Mouse (Mus musculus) liver, embryonic 11.5 days (tissue): ENCODE results near the gene Adgrv1. TPM values are rescaled to one million over a fixed set of nuclear protein-coding genes. Genes with fewer than 3 reads are reported as not detected.

Source experiments
- ATAC-seq: fragments of 200-750 bp; cut with Nextera tagmentation; replicated peaks from 2 replicates; pipeline ENCODE4 v1.8.0; 2017; ENCODE audit warnings: moderate number of reproducible peaks, mild to moderate bottlenecking, moderate TSS enrichment, moderate library complexity; ENCODE audit not compliant: low FRiP score
- DNase-seq: peaks from one replicate; pipeline ENCODE4 v3.0.0-alpha.2; 2017; ENCODE audit warnings: low spot score
- H3K27ac ChIP-seq: fragments of 300-500 bp; sonication (generic); 2 replicates; pipeline ENCODE4 v1.5.1; 2014; ENCODE audit warnings: mild to moderate bottlenecking, low read depth, low read length, control low read depth
- H3K27me3 ChIP-seq: fragments of 300-500 bp; sonication (generic); replicated peaks from 2 replicates; pipeline ENCODE4 v1.6.1; 2014; ENCODE audit warnings: low read length, mixed read lengths; ENCODE audit not compliant: control insufficient read depth, insufficient read depth
- H3K36me3 ChIP-seq: fragments of 300-500 bp; sonication (generic); 2 replicates; pipeline ENCODE4 v1.6.1; 2014; ENCODE audit warnings: mild to moderate bottlenecking, low read length, moderate library complexity, mixed read lengths; ENCODE audit not compliant: control insufficient read depth, insufficient read depth
- H3K4me1 ChIP-seq: fragments of 300-500 bp; sonication (generic); replicated peaks from 2 replicates; pipeline ENCODE4 v1.6.1; 2014; ENCODE audit warnings: low read length, mixed read lengths; ENCODE audit not compliant: control insufficient read depth, insufficient read depth
- H3K4me2 ChIP-seq: fragments of 300-500 bp; sonication (generic); 2 replicates; pipeline ENCODE4 v1.6.1; 2014; ENCODE audit warnings: mild to moderate bottlenecking, control low read depth, moderate library complexity
- H3K4me3 ChIP-seq: fragments of 300-500 bp; sonication (generic); 2 replicates; pipeline ENCODE4 v1.5.1; 2014; ENCODE audit warnings: low read depth, low read length, control low read depth
- H3K9ac ChIP-seq: fragments of 300-500 bp; sonication (generic); 2 replicates; pipeline ENCODE4 v1.6.1; 2014; ENCODE audit warnings: low read depth, low read length, control low read depth
- H3K9me3 ChIP-seq: fragments of 300-500 bp; sonication (generic); 2 replicates; pipeline ENCODE4 v1.6.1; 2016; ENCODE audit warnings: low read length, inconsistent platforms, mixed read lengths; ENCODE audit not compliant: control insufficient read depth
- WGBS: fragments of 180-500 bp; shearing (Covaris S2); extraction: QIAGEN DNeasy Blood & Tissue Kit; methylation state at CpG from one replicate; pipeline ENCODE4 v1.1.7; 2014; 5-methylcytosine and 5-hydroxymethylcytosine counted together
- polyA plus RNA-seq: library from polyadenylated mRNA; unstranded; fragments of >200 nt; fragmentation: Nextera tagmentation; extraction: Ambion mirVana; gene quantifications from 2 replicates; pipeline ENCODE4 v1.2.1, GENCODE M21; 2014

Gene Adgrv1
- polyA plus RNA-seq, 1 experiment from 2014 or later, result 0.58 TPM

- Histone ChIP-seq H3K4me2 (no peak overlapping the region), H3K4me1 (no peaks in the 10 kb centered on the region), H3K9ac (no peak overlapping the region), H3K36me3 (no peaks in the 10 kb centered on the region), H3K27ac (no peak overlapping the region), H3K4me3 (no peak overlapping the region), H3K27me3 (no peaks in the 10 kb centered on the region), H3K9me3 (no peaks in the 10 kb centered on the region)
- 73% methylated on average over 5 of the region's 5 CpGs for WGBS
- DNase-seq (no peak), ATAC-seq (no peak)
Observed at GRCm38 (mm10) chr13:81132691-81133090, 500.3 kb downstream of the Adgrv1 start.

DNA sequence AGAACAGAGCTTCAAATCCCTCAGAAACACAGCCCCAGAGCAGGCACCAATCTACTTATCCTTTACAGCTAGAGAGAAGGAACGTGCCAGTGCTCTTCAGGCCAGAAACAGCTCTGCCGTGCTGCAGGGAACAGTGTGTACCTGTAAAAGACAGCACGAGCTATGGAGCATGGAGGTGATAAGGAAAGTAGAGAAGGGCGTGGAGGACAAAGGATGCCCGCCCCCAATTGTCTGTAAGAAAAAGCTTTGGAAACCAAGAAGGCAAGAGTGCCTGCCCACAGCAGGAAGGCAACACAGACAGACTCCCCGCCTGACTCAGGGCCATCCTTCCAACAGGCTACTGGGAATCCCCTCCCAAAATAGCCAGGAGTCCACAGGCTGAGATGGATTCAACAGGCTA, 501.1 kb downstream of the Adgrv1 start:
- Histone ChIP-seq H3K4me3 (no peak overlapping the region), H3K4me2 (no peak overlapping the region), H3K4me1 (no peaks in the 10 kb centered on the region), H3K27me3 (no peaks in the 10 kb centered on the region), H3K27ac (no peak overlapping the region), H3K36me3 (no peaks in the 10 kb centered on the region), H3K9ac (no peak overlapping the region), H3K9me3 (no peaks in the 10 kb centered on the region)
- DNase-seq, result no peak
- 45% methylated on average over 6 of the region's 6 CpGs for WGBS
- no peak for ATAC-seq

- Histone ChIP-seq H3K9ac (no peak overlapping the region), H3K27ac (no peak overlapping the region), H3K27me3 (no peaks in the 10 kb centered on the region), H3K4me1 (no peaks in the 10 kb centered on the region), H3K9me3 (no peaks in the 10 kb centered on the region), H3K36me3 (no peaks in the 10 kb centered on the region), H3K4me2 (no peak overlapping the region), H3K4me3 (no peak overlapping the region)
- WGBS, result 63% methylated on average over 4 of the region's 4 CpGs
- ATAC-seq (peak; percentile 48; the same call in 1 of the 2 replicates), DNase-seq (no peak)
Observed at GRCm38 (mm10) chr13:81130742-81131524, 502.0 kb downstream of the Adgrv1 start.

DNA sequence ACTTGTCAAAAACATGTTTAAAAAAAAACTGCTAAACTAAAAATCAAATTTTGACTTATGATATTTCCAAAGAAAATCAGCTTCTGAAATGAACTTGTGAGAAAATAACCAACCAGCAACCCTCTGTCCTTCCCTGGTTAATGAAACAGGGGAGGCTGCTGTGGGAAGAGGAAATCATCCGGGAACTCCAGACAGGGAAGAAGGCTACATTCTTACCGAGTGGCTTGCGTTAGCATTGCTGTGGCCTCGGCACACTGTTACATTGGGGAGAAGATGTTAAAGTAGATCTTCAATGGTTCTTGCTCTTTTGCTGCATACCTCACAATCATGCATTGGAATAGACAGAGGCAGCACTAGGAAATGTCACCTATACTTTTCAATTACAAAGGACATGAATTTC, 507.1 kb downstream of the Adgrv1 start:
- Histone ChIP-seq H3K36me3 (no peaks in the 10 kb centered on the region), H3K27ac (no peak overlapping the region), H3K4me2 (no peak overlapping the region), H3K9ac (no peak overlapping the region), H3K4me1 (no peaks in the 10 kb centered on the region), H3K9me3 (no peaks in the 10 kb centered on the region), H3K4me3 (no peak overlapping the region), H3K27me3 (no peaks in the 10 kb centered on the region)
- WGBS, result 78% methylated on average over 4 of the region's 4 CpGs
- no peak for ATAC-seq
- DNase-seq, result no peak

DNA sequence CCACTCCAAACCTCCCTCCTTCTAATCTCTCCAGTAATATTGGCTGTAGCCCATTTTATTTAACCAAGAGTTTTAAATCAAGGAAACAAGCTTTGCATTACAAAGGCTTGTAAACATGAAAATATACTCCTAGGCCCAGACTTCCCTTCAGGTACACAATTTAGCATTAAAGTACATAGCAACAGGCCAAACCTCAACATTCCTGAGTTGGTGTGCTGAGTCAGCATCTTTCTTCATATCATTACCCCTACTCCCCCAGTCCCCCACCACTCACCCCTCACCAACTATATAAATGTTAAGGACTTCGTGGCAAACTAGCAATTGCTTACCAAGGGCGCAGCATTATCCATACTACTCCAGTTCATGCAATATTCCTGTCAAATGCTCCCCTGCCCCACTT, 510.7 kb downstream of the Adgrv1 start:
- Histone ChIP-seq H3K36me3 (no peaks in the 10 kb centered on the region), H3K27ac (no peak overlapping the region), H3K4me3 (no peak overlapping the region), H3K27me3 (no peaks in the 10 kb centered on the region), H3K4me1 (no peaks in the 10 kb centered on the region), H3K9me3 (no peaks in the 10 kb centered on the region), H3K4me2 (no peak overlapping the region), H3K9ac (no peak overlapping the region)
- WGBS, result 67% methylated on average over 2 of the region's 2 CpGs
- ATAC-seq (no peak), DNase-seq (no peak)

DNA sequence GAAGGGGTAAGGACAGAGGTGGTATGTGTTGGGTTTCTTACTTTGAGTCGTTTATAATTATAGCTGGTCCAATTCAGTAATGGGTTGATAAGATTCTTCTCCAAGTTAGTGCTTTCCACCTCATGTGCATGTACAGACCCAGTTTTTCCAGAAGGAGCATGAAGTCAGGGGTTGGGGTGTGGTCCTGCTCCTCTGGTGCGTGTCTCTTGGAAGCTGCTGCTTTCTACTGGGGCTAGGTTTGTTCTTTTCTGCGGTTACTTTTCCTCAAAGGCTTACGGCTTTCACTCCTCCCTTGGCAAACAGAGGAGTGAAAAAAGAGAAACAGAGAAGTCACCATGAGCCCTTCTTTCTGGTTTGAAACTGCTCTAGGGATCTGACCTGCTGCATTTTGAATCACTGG, 522.5 kb downstream of the Adgrv1 start:
- no peak overlapping the region for H3K4me3 ChIP-seq
- H3K36me3 ChIP-seq, result no peaks in the 10 kb centered on the region
- 78% methylated on average over 4 of the region's 4 CpGs for WGBS
- H3K4me2 ChIP-seq, result no peak overlapping the region
- H3K9me3 ChIP-seq, result no peaks in the 10 kb centered on the region
- H3K4me1 ChIP-seq, result no peaks in the 10 kb centered on the region
- H3K9ac ChIP-seq, result no peak overlapping the region
- ATAC-seq (no peak), DNase-seq (no peak)
- H3K27me3 ChIP-seq, result no peaks in the 10 kb centered on the region
- no peak overlapping the region for H3K27ac ChIP-seq

- Histone ChIP-seq H3K4me1 (no peaks in the 10 kb centered on the region), H3K27me3 (no peaks in the 10 kb centered on the region), H3K27ac (no peak overlapping the region), H3K4me2 (no peak overlapping the region), H3K4me3 (no peak overlapping the region), H3K9ac (no peak overlapping the region), H3K36me3 (no peaks in the 10 kb centered on the region), H3K9me3 (no peaks in the 10 kb centered on the region)
- ATAC-seq (no peak), DNase-seq (no peak)
- 70% methylated on average over 6 of the region's 6 CpGs for WGBS
Observed at GRCm38 (mm10) chr13:81109676-81110075, 523.3 kb downstream of the Adgrv1 start.

DNA sequence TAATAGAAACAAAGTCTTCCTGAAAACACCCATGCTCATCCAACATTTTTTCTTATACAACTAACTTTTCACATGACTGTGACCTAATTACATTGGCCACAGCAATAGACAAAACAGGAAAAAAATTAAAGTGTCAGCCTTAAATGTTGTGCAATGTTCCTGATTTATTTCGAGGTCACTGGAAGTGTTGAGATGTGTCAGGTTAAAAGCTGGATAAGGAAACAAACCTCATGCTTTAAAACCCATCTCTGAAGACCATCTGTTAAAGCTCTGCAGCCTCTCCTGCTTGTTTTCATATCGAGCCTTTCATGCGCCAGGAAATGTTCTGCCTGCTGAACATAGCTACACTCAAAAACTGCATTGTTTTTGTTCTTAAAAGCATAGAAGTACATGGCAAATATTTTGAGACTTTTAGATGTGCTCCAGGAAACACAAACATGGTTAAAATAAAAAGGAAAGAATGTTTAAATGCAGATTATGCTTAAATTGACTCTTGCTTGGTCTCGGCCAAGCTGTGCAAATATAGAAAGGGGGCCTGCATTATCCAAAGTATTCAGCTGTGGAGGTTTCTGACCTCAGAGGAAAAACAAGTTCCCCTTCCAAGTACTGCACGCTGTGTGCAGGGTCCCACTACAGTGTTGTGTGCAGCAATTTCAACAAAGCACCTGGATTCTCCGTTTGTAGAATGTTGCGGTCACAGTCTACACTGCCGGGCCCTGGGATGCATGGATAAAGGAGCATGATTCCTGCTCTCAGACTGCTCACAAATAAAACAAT, 524.2 kb downstream of the Adgrv1 start:
- H3K27me3 ChIP-seq, result no peaks in the 10 kb centered on the region
- no peak overlapping the region for H3K4me2 ChIP-seq
- no peak overlapping the region for H3K4me3 ChIP-seq
- no peaks in the 10 kb centered on the region for H3K4me1 ChIP-seq
- 62% methylated on average over 8 of the region's 8 CpGs for WGBS
- ATAC-seq, result no peak
- no peak overlapping the region for H3K27ac ChIP-seq
- no peaks in the 10 kb centered on the region for H3K9me3 ChIP-seq
- H3K36me3 ChIP-seq, result no peaks in the 10 kb centered on the region
- no peak for DNase-seq
- H3K9ac ChIP-seq, result no peak overlapping the region

DNA sequence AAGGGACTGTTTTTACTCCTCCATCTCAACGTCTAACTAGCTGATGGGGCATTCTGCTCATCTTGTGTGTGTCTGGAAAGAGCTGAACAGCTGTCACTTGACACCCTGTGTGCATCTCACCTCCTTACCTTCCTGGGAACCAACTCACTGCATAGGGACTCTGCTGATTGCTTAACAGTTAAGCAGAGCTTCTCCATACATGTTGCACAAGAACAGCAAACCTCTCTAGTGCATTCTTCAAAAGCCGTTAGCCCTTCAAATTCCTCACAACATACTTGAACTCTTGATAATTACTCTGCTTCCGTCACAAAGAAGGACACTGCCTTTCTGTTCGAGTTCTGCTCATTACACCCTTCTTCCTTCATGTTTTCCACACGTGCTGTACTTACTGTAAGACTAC, 525.5 kb downstream of the Adgrv1 start:
- no peak overlapping the region for H3K9ac ChIP-seq
- H3K27me3 ChIP-seq, result no peaks in the 10 kb centered on the region
- H3K4me2 ChIP-seq, result no peak overlapping the region
- DNase-seq (no peak), ATAC-seq (no peak)
- H3K36me3 ChIP-seq, result no peaks in the 10 kb centered on the region
- no peak overlapping the region for H3K27ac ChIP-seq
- H3K4me1 ChIP-seq, result no peaks in the 10 kb centered on the region
- WGBS, result 62% methylated on average over 5 of the region's 5 CpGs
- no peaks in the 10 kb centered on the region for H3K9me3 ChIP-seq
- H3K4me3 ChIP-seq, result no peak overlapping the region
